Mouse (Mus musculus) intestine, embryonic 16.5 days (tissue): ENCODE measurements around the gene Tcf12. TPM values are rescaled to one million over a fixed set of nuclear protein-coding genes. Genes with fewer than 3 reads are reported as not detected.

Source experiments
- ATAC-seq: fragments of 200-750 bp; cut with Nextera tagmentation; 2 replicates; pipeline ENCODE4 v1.8.0; 2017; ENCODE audit warnings: moderate TSS enrichment, moderate library complexity
- H3K27ac ChIP-seq: fragments of 300-500 bp; sonication (generic); 2 replicates; pipeline ENCODE4 v1.5.1; 2014; ENCODE audit warnings: mild to moderate bottlenecking, low read length
- H3K27me3 ChIP-seq: fragments of 300-500 bp; sonication (generic); replicated peaks from 2 replicates; pipeline ENCODE4 v1.6.1; 2014; ENCODE audit warnings: low read length, control low read depth, mixed read lengths; ENCODE audit not compliant: control insufficient read depth, insufficient read depth
- H3K36me3 ChIP-seq: fragments of 300-500 bp; sonication (generic); 2 replicates; pipeline ENCODE4 v1.6.1; 2014; ENCODE audit warnings: low read length, control low read depth; ENCODE audit not compliant: control insufficient read depth, insufficient read depth
- H3K4me1 ChIP-seq: fragments of 300-500 bp; sonication (generic); 2 replicates; pipeline ENCODE4 v1.6.1; 2014; ENCODE audit warnings: low read length, control low read depth, mixed read lengths; ENCODE audit not compliant: control insufficient read depth, insufficient read depth
- H3K4me2 ChIP-seq: fragments of 300-500 bp; sonication (generic); 2 replicates; pipeline ENCODE4 v1.6.1; 2014; ENCODE audit warnings: low read depth, low read length, control low read depth
- H3K4me3 ChIP-seq: fragments of 300-500 bp; sonication (generic); 2 replicates; pipeline ENCODE4 v1.5.1; 2014; ENCODE audit warnings: mild to moderate bottlenecking, low read length
- H3K9ac ChIP-seq: fragments of 300-500 bp; sonication (generic); 2 replicates; pipeline ENCODE4 v1.6.1; 2014; ENCODE audit warnings: low read depth, low read length
- H3K9me3 ChIP-seq: fragments of 300-500 bp; sonication (generic); 2 replicates; pipeline ENCODE4 v1.6.1; 2016; ENCODE audit warnings: low read length, control low read depth; ENCODE audit not compliant: control insufficient read depth
- WGBS: fragments of 180-500 bp; shearing (Covaris S2); extraction: QIAGEN DNeasy Blood & Tissue Kit; methylation state at CpG from one replicate; pipeline ENCODE4 v1.1.7; 2014; 5-methylcytosine and 5-hydroxymethylcytosine counted together
- polyA plus RNA-seq: library from polyadenylated mRNA; unstranded; fragments of >200 nt; fragmentation: Nextera tagmentation; extraction: Ambion mirVana; gene quantifications from 2 replicates; pipeline ENCODE4 v1.2.1, GENCODE M21; 2015

Tcf12 gene
- polyA plus RNA-seq, 1 experiment from 2014 or later, result 26.0 TPM

DNA sequence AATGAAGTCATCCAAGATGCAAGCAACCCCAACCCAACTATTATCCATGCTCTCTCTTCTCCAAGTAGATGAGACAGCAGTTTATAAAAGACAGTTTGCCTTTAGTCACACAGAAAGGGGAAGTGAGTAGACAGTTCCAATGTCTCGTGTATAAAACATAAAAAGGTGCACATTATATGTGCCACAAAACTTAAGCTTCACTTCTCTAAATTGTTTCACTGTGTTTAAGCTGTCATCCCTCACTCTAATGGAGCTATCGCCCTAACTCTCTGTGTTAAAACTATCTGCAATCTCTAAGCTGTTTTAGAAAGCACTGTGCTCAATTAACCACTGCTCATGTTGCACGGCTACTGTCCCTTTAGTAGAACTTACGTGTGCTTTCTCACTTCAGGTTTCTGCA, 160.3 kb downstream of the Tcf12 start:
- WGBS, result 69% methylated on average over 4 of the region's 4 CpGs
- no peak for ATAC-seq
- Histone ChIP-seq H3K4me1 (peaks cover 11% of the 10 kb centered on the region), H3K27ac (no peak overlapping the region), H3K27me3 (no peaks in the 10 kb centered on the region), H3K36me3 (no peaks in the 10 kb centered on the region), H3K4me2 (no peak overlapping the region), H3K4me3 (no peak overlapping the region), H3K9ac (no peak overlapping the region), H3K9me3 (no peaks in the 10 kb centered on the region)

GRCm38 (mm10) chr9:71944801-71945200, 166.9 kb downstream of the Tcf12 start:
- H3K4me2 ChIP-seq, result no peak overlapping the region

DNA sequence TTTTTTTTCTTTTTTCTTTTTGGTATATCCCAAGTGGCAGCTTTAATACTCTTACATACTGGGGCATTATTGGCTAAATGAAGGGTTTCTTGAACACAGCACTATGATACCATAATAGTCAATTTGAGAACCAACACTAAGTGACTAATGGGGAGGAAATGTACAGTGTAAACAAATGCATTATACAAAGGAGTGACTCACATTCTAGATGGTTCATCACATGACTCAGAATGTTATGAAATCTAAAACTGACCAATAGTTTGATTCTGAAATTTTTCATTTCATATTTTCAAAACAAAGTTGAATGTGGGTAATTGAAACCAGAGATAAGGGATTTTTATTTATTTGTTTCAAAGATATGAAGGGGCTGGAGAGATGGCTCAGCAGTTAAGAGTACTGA, 169.2 kb downstream of the Tcf12 start:
- Histone ChIP-seq H3K36me3 (no peaks in the 10 kb centered on the region), H3K27me3 (no peaks in the 10 kb centered on the region), H3K27ac (no peak overlapping the region), H3K9me3 (no peaks in the 10 kb centered on the region), H3K4me3 (no peak overlapping the region), H3K9ac (no peak overlapping the region), H3K4me2 (no peak overlapping the region), H3K4me1 (no peaks in the 10 kb centered on the region)
- no peak for ATAC-seq

More at GRCm38 (mm10) chr9:71944801-71945200, 166.9 kb downstream of the Tcf12 start:
- Histone ChIP-seq H3K4me1 (0 out of 2 replicates have a peak, but pooled peaks cover 2% of the 10 kb centered on the region), H3K27ac (no peak overlapping the region), H3K9ac (no peak overlapping the region), H3K4me3 (no peak overlapping the region), H3K27me3 (no peaks in the 10 kb centered on the region), H3K36me3 (no peaks in the 10 kb centered on the region), H3K9me3 (no peaks in the 10 kb centered on the region)
- WGBS, result 85% methylated on average over 4 of the region's 4 CpGs
- no peak for ATAC-seq

DNA sequence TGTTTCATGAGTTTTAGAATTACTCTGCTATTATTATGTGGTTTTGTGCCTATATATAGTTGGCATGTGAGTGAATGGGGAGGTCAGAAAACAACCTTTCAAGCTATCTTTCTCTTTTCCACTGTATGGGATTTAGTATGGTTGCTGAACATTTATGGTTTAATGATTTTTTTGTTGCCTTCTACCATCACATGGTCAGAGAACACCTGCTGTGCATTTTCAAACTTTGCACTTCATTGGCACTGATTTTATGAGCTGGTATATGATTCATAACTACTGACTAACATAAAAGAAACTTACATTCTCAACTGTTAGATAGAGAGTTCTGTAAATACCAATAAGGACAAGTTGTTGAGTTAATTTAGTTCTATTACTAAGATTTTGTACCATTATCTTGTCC, 171.7 kb downstream of the Tcf12 start:
- Histone ChIP-seq H3K4me3 (no peak overlapping the region), H3K4me2 (no peak overlapping the region), H3K27ac (no peak overlapping the region), H3K9ac (no peak overlapping the region), H3K4me1 (no peaks in the 10 kb centered on the region), H3K36me3 (no peaks in the 10 kb centered on the region), H3K27me3 (no peaks in the 10 kb centered on the region), H3K9me3 (no peaks in the 10 kb centered on the region)
- ATAC-seq, result peak; percentile 48

GRCm38 (mm10) chr9:71936199-71936598, 175.5 kb downstream of the Tcf12 start:
- Histone ChIP-seq H3K9ac (no peak overlapping the region), H3K36me3 (no peaks in the 10 kb centered on the region), H3K4me2 (no peak overlapping the region), H3K27me3 (no peaks in the 10 kb centered on the region), H3K9me3 (no peaks in the 10 kb centered on the region), H3K4me3 (no peak overlapping the region), H3K4me1 (no peaks in the 10 kb centered on the region), H3K27ac (no peak overlapping the region)
- WGBS, result 44% methylated on average over 1 of the region's 1 CpGs
- ATAC-seq, result peak; percentile 53; the same call in 1 of the 2 replicates

DNA sequence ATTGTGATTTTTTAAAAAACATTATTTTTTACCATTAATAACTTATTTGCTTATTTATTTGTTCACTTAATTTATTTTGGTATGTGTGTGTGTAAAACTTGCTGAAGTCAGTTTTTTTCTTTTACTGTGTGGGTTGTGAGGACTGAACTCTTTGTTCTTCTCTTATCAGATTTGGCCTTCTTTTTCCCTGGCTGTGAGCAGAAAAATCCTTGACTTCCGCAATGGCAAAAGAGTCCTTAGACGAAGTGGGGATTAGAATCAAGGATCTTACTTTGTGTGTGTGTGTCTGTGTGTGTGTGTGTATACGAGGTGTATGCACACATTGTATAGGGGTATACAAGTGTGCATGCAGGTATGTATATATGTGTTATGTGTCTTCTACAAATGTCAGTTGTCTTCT, 176.8 kb downstream of the Tcf12 start:
- Histone ChIP-seq H3K27me3 (no peaks in the 10 kb centered on the region), H3K4me3 (no peak overlapping the region), H3K36me3 (no peaks in the 10 kb centered on the region), H3K4me2 (no peak overlapping the region), H3K27ac (no peak overlapping the region), H3K4me1 (no peaks in the 10 kb centered on the region), H3K9me3 (no peaks in the 10 kb centered on the region), H3K9ac (no peak overlapping the region)
- 83% methylated on average over 3 of the region's 3 CpGs for WGBS
- no peak for ATAC-seq

- ATAC-seq, result no peak
- no peaks in the 10 kb centered on the region for H3K4me1 ChIP-seq
- no peaks in the 10 kb centered on the region for H3K9me3 ChIP-seq
- H3K4me3 ChIP-seq, result no peak overlapping the region
- H3K36me3 ChIP-seq, result no peaks in the 10 kb centered on the region
- no peak overlapping the region for H3K27ac ChIP-seq
- no peaks in the 10 kb centered on the region for H3K27me3 ChIP-seq
- no peak overlapping the region for H3K4me2 ChIP-seq
- H3K9ac ChIP-seq, result no peak overlapping the region
These were observed 179.7 kb downstream of the Tcf12 start for GRCm38 (mm10) chr9:71931965-71932364.

GRCm38 (mm10) chr9:71931358-71931715, 180.3 kb downstream of the Tcf12 start:
- Histone ChIP-seq H3K27ac (no peak overlapping the region), H3K4me1 (no peaks in the 10 kb centered on the region), H3K27me3 (no peaks in the 10 kb centered on the region), H3K9ac (no peak overlapping the region), H3K36me3 (no peaks in the 10 kb centered on the region), H3K4me3 (no peak overlapping the region), H3K9me3 (no peaks in the 10 kb centered on the region), H3K4me2 (no peak overlapping the region)
- ATAC-seq, result no peak
- WGBS, result 68% methylated on average over 8 of the region's 8 CpGs

DNA sequence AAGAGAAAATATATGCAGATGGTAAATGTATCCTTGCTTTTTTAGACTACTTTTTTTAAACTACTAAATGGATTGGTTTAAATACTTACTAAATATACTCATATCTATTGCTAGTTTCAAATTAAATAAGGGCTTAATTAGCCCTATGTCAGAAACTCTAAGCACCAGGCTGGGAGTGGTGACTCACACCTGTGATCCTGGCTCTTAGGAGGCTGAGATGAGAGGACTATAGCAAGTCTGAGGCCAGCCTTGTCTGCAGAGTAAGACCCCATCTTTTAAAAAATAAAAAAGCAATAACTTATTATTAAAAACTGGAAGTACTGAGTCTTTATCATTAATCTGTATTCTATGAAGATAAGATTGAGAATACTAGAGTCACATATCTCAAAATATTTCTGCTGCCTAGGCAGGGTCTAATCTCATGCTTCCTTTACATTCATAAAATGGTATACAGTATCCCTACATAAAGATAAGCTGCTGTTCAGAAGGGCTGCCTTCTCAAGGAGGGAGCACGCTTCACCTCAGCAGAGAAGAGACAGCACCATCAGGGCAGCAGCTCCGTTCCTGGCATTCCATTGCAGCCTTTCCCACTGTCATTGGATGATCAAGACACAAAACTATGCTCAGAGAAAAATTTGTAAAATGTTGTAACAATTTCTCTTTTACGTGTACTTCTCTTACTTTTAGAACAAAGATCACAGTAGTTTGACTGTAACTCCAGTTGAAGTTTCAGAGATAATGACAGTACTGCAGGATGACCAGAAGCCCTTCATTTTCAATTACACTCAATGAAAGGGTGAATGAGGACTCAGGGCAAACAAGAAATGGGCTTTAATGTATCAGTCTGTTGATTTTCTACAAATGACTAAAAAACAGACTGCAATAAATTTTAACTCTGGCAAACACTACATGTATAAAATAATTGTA, 181.0 kb downstream of the Tcf12 start:
- Histone ChIP-seq H3K4me2 (no peak overlapping the region), H3K4me1 (no peaks in the 10 kb centered on the region), H3K27me3 (no peaks in the 10 kb centered on the region), H3K36me3 (no peaks in the 10 kb centered on the region), H3K9me3 (no peaks in the 10 kb centered on the region), H3K9ac (no peak overlapping the region), H3K4me3 (no peak overlapping the region), H3K27ac (no peak overlapping the region)
- whole genome bisulfite sequencing, result 78% methylated on average over 3 of the region's 3 CpGs
- ATAC-seq, result no peak

DNA sequence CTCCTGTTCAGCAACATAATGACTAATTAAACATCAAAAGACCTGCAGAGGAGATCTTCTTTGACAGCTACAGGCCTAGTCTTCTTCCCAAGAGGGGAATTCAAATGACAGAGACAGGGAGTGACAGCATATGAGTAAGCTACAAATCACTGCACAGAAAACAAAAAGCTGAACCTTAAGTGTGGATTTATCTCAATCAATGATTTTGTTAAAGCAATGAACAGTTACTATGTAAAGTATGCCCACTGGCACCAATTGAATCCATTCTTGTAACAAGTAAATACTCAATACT, 195.1 kb downstream of the Tcf12 start:
- Histone ChIP-seq H3K4me3 (no peak overlapping the region), H3K27me3 (no peaks in the 10 kb centered on the region), H3K4me1 (no peaks in the 10 kb centered on the region), H3K9ac (no peak overlapping the region), H3K36me3 (no peaks in the 10 kb centered on the region), H3K4me2 (no peak overlapping the region), H3K9me3 (no peaks in the 10 kb centered on the region), H3K27ac (no peak overlapping the region)
- no peak for ATAC-seq
